Mouse (Mus musculus) kidney, adult 18-20 months (tissue): ENCODE measurements around the gene Ceacam3.
"Not testable (repeated sequence)": the region's sequence is repeated elsewhere in the genome, so short reads cannot be mapped to it uniquely, and the experiment has no call there.

Experiments used
- DNase-seq: peaks from one replicate; pipeline ENCODE4 v3.0.0; 2021

Ceacam3 gene

DNA sequence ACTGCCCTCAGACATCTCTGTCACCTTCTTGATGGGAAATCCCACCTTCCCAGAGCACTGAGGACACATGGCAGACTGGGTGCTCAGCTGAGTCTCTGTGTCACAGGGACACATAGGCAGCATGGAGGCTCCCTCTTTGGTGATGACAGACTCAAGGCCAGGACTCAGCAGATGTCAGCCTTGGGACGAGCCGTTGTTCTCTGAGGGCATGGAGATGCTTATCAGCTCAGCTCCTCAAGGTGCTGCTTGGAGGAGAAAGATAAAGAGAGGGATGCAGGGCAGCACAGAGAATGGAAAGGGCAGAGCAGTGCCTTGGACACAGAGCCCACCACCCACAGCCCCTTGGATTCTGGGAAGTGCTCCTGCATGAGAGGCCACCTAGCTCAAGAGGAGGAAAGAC, at the start of gene Ceacam3:
Gene Ceacam3 (plus strand): TSS at position 352 of the 400 bp plus-strand sequence.
- no peak for DNase-seq

GRCm38 (mm10) chr7:17101631-17102030, 48.5 kb upstream of the Ceacam3 start:
- DNase-seq: not testable (repeated sequence)

- no peak for DNase-seq
These were observed 14.8 kb upstream of the Ceacam3 start for GRCm38 (mm10) chr7:17135307-17135706.

GRCm38 (mm10) chr7:17155634-17156033, 5.6 kb downstream of the Ceacam3 start:
- DNase-seq: peak; percentile 81

DNA sequence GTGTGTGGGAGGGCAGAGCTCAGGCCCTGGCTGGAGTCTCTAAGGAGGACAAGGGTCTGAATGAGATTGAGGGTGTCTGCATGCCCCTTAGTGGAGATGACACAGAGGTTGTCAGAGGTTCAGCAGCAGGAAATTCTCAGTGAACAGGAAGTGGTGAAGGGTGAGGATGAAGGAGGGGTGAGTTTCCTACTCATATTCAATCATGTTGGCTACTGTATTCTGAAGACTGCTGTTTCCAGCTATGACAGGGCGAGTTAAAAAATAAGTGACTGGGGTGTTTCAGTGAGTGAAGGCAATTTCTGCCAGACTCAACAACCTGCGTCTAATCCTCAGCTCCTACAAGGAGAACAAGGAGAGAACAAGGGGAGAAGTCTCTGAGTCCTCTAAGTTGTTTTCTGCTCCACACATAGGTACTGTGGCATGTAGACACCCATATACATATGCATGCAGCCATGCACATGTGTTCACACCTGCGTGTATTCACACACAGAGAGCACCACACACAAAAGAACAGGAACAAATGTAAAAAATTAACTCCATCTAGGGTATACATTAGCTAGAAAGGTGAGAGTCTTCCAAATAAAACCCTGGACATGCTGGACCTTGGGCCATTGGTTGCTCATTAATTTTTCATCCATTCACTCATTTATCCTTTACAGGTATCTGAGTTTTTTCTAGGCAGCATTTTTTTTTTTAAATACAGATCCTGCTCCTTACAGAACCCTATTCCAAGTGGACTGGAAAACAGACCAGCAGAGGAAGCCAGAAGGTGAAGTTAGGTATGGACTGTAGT, 7.0 kb downstream of the Ceacam3 start:
- peak; percentile 46 for DNase-seq

DNA sequence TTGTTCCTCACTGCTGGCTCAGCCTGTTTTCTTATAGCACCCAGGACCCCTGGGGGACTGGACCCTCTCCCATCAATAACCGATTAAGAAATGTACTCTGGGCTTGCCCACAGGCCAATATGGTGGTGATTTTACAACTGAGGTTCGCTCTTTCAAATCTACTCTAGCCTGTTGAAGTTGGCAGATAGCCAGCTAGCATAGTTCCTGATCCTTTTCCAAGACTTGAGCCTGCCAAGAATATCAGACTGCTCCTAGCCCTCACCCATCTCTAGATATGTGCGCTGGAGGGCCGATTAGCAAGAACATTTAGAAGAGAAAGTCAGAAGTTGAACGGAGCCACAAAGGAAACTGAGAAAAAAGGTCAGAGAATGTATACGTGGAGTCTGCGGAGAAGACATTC, 8.9 kb downstream of the Ceacam3 start:
- DNase-seq: peak; percentile 42

GRCm38 (mm10) chr7:17171827-17172226, 21.7 kb downstream of the Ceacam3 start:
- DNase-seq: no peak

- DNase-seq: no peak
These were observed 53.1 kb downstream of the Ceacam3 start, which contains the start of gene Psg29 for GRCm38 (mm10) chr7:17203177-17203576. Gene Psg29, plus strand, starts transcription at chr7:17203477.

DNA sequence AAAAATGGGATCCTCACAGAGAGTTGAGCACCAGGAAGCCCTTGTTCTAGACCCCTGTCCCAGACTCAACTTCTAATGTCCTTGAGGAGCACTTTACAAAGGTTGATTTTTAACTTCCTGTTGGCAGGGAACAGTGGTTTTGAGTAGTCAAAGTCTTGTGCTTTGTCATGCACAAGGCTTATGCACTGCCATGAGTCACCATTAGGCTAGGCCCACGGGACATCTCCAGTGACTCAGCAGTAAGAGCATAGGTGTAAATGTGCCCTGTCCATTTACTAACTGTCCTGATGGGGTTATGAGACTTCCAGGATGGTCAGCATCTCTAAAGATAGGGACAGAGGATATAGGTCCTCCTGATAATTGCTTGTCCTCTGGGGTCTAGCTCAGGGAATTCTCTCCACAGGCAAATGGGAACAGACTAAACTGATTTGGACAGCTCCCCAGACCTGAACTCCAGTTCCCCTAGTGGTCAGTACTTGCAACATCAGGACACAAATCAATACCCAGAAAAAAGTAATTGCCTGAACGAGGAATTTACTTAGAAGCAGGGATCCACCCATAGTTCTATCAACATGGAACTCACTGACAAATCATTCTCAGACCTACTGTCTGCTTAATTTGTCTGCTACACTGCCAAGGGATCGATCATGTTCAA, 55.6 kb downstream of the Ceacam3 start:
- DNase-seq: no peak
